Mouse (Mus musculus) C2C12 (cell line): ENCODE measurements around the gene Naa16.

Experiments
- CTCF ChIP-seq: IDR thresholded peaks from one replicate; pipeline ENCODE4 v1.5.1; 2011; ENCODE audit not compliant: control insufficient read depth, insufficient read depth, insufficient read length
- MYOG ChIP-seq: IDR thresholded peaks from one replicate; pipeline ENCODE4 v1.6.1; 2011; ENCODE audit not compliant: control insufficient read depth, insufficient read length; ENCODE audit errors: extremely low read depth

DNA sequence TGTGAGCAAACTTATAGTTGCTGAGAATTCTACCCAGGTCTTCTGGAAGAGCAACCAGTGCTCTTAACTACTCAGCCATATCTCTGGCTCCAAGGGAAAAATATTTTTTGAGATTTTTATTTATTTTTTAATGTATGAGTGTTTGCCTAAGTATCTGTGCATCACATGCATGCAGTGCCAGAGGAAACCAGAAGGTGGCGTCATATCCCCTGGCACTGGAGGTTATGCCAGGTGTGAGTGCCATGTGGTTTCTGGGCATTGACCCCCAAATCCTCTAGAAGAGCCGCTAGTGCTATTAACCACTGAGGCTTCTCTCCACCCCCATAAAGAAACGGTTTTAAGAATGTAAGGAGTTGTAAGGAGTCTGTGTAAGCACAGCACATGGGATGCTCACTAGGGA, 102.3 kb downstream of the Naa16 start:
- TF ChIP-seq MYOG (no peak), CTCF (no peak)
